Mouse (Mus musculus): ENCODE measurements around the gene Elp4.

DNA sequence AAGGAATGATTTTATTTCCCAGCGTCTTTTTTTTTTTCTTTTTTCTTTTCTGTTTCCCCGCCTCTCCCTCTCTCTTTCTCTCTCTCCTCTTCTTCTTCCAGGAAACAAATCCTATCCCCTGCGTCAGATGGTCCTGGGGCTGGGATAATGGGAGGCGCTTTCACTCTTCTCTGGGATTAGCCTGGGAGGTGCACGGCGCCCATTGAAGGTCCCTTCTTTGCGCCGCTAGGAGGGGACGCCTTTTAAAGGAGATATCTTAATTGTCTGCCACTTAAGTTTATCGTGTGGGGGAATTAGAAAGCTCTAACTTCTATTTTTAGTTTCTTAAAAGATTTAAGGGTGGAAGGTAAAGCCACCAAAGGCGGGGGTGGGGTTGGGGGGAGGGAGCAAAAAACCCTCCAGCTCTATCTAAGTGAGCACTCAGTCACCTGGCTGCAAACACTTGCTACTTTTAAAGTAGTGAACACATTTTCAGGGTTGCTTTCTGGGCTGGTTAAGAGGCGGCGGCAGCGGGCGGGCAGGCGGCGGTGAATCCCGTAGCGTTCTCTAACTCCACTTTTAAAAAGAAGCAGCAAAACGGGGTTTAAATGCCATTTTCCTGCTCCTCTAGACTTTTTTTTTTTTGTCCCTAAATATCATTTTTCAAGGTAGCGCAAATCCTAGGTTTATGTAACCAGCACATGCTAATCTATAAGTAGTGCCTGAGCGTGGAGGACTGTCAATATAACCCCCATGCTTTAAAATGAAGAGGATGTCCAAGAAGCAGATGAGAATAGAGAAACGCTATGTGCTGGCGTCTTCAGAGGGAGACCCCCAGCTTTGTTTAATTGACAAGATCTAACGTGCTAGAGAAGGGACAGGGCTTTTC, 215.7 kb downstream of the Elp4 start:
- TF ChIP-seq MAFK (IDR thresholded peaks at IDR 0.05; ENCODE audit: insufficient read depth, low read depth, low read length) = no peak
- TF ChIP-seq HCFC1 (IDR thresholded peaks at IDR 0.05; ENCODE audit: borderline replicate concordance, insufficient read depth, low read length) = no peak

All from ES-E14 (cell line).